Mouse (Mus musculus) granulocyte monocyte progenitor cell, adult 5-6 weeks (primary cell): ENCODE measurements around the gene Alas2. TPM values are rescaled to one million over a fixed set of nuclear protein-coding genes. Genes with fewer than 3 reads are reported as not detected.

Experiments used
- ATAC-seq: replicated peaks from 2 replicates; pipeline ENCODE4 v1.8.0; 2016; ENCODE audit warnings: mild to moderate bottlenecking, moderate TSS enrichment, inconsistent platforms; ENCODE audit not compliant: poor library complexity, severe bottlenecking
- total RNA-seq, 2 experiments: library from RNA; stranded (forward) in 1 of 2; stranded (reverse) in 1 of 2; fragments of 200-712, 200-1000 nt in 1 of 2; fragments of >200 nt in 1 of 2; fragmentation: Nextera tagmentation in 1 of 2; gene quantifications; 2 replicates each; pipeline ENCODE4 v1.2.3; 2014 to 2017

The Alas2 gene
- total RNA-seq, 2 experiments from 2014 or later = not detected

DNA sequence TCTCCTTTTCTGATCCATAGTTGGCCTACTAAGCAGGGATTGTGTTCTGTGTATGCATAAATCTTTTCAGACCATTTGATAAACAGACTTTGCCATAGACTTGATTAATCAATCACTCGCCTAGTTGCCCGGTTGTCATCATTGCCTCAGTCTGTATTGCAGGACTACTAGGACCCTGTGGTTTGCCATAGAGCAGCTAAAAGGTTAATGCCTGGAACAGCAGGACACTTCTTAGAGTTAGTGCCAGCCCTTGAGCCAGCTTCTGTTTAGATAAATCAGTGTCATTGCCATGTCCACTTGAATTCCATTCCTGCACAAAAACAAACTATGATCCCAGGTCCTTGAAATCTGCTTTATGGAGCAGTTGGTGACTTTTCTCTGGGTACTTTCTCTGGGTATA lies 51.7 kb downstream of the Alas2 start:
- no peak for ATAC-seq

Other genes starting within 250 kb of the Alas2 start
- 15.3 and 16.2 TPM in 2 replicates for gene Tmem29, start 88.2 kb upstream of the Alas2 start, total RNA-seq (2014; fragmentation: Nextera tagmentation)
- gene Tmem29, start 88.2 kb upstream of the Alas2 start, total RNA-seq (2017) = 24.3 and 27.2 TPM in 2 replicates
- 10.5 and 11.6 TPM in 2 replicates for gene Pfkfb1, start 40.9 kb downstream of the Alas2 start, total RNA-seq (2014; fragmentation: Nextera tagmentation)
- gene Pfkfb1, start 40.9 kb downstream of the Alas2 start, total RNA-seq (2017) = 2.9 and 9.0 TPM in 2 replicates
- 21.4 and 25.4 TPM in 2 replicates for gene Apex2, start 42.5 kb downstream of the Alas2 start, total RNA-seq (2014; fragmentation: Nextera tagmentation)
- gene Apex2, start 42.5 kb downstream of the Alas2 start, total RNA-seq (2017) = 6.3 and 7.5 TPM in 2 replicates
- not detected in 2 replicates for gene Tro, start 110.2 kb downstream of the Alas2 start, total RNA-seq (2014; fragmentation: Nextera tagmentation)
- gene Tro, start 110.2 kb downstream of the Alas2 start, total RNA-seq (2017) = not detected in 2 replicates